Mouse (Mus musculus) heart, embryonic 11.5 days (tissue): ENCODE measurements around the gene Pdia3. TPM values are rescaled to one million over a fixed set of nuclear protein-coding genes. Genes with fewer than 3 reads are reported as not detected.

Experiments used
- ATAC-seq: fragments of 200-750 bp; cut with Nextera tagmentation; replicated peaks from 2 replicates; pipeline ENCODE4 v1.8.0; 2017; ENCODE audit warnings: moderate library complexity; ENCODE audit not compliant: insufficient number of reproducible peaks, low FRiP score, low TSS enrichment
- H3K27ac ChIP-seq: fragments of 300-500 bp; sonication (generic); 2 replicates; pipeline ENCODE4 v1.5.1; 2014; ENCODE audit warnings: mild to moderate bottlenecking, low read depth, low read length
- H3K27me3 ChIP-seq: fragments of 300-500 bp; sonication (generic); 2 replicates; pipeline ENCODE4 v1.6.1; 2014; ENCODE audit warnings: mild to moderate bottlenecking, low read length, mixed read lengths; ENCODE audit not compliant: control insufficient read depth, insufficient read depth
- H3K36me3 ChIP-seq: fragments of 300-500 bp; sonication (generic); 2 replicates; pipeline ENCODE4 v1.6.1; 2014; ENCODE audit warnings: mild to moderate bottlenecking, low read length, moderate library complexity, mixed read lengths; ENCODE audit not compliant: control insufficient read depth, insufficient read depth
- H3K4me1 ChIP-seq: fragments of 300-500 bp; sonication (generic); 2 replicates; pipeline ENCODE4 v1.6.1; 2014; ENCODE audit warnings: low read length; ENCODE audit not compliant: control insufficient read depth, insufficient read depth
- H3K4me2 ChIP-seq: fragments of 300-500 bp; sonication (generic); 2 replicates; pipeline ENCODE4 v1.6.1; 2014; ENCODE audit warnings: mild to moderate bottlenecking, moderate library complexity
- H3K4me3 ChIP-seq: fragments of 300-500 bp; sonication (generic); 2 replicates; pipeline ENCODE4 v1.5.1; 2014; ENCODE audit warnings: low read depth, low read length
- H3K9ac ChIP-seq: fragments of 300-500 bp; sonication (generic); 2 replicates; pipeline ENCODE4 v1.6.1; 2014; ENCODE audit warnings: mild to moderate bottlenecking, low read depth, low read length, moderate library complexity
- H3K9me3 ChIP-seq: fragments of 300-500 bp; sonication (generic); replicated peaks from 2 replicates; pipeline ENCODE4 v1.6.1; 2016; ENCODE audit warnings: low read length; ENCODE audit not compliant: control insufficient read depth
- whole genome bisulfite sequencing: fragments of 180-500 bp; shearing (Covaris S2); extraction: QIAGEN DNeasy Blood & Tissue Kit; methylation state at CpG from one replicate; pipeline ENCODE4 v1.1.7; 2014; ENCODE audit not compliant: insufficient replicate concordance; 5-methylcytosine and 5-hydroxymethylcytosine counted together
- polyA plus RNA-seq: library from polyadenylated mRNA; unstranded; fragments of >200 nt; fragmentation: Nextera tagmentation; extraction: Ambion mirVana; gene quantifications from 2 replicates; pipeline ENCODE4 v1.2.1, GENCODE M21; 2014

Gene Pdia3
- polyA plus RNA-seq, 1 experiment from 2014 or later: 489 TPM

DNA sequence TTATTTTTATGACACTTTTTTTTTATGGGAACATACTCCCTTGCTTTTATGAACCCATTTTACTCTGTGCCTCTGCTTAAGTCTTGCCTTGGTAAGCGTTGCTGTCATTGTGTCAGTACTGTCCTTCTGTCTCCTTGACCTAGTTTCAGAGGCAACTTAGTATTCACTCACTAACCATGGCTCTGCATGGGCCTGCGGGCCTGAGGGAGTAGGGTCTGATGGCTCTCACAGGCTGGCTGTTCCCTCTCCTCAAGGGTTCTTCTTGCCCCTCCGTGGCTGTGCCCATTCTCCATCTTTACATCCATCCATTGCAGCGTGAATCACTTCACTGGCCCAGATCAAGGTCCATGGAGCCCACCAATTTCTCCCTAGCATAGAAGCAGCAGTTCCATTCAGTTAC, 32.9 kb downstream of the Pdia3 start:
- H3K27me3 ChIP-seq: no peaks in the 10 kb centered on the region
- H3K4me2 ChIP-seq: no peak overlapping the region
- peaks cover 18% of the 10 kb centered on the region for H3K4me1 ChIP-seq
- 74% methylated on average over 4 of the region's 4 CpGs for WGBS
- H3K36me3 ChIP-seq: peaks cover 2% of the 10 kb centered on the region; the same call in 1 of the 2 replicates
- H3K9ac ChIP-seq: no peak overlapping the region
- H3K27ac ChIP-seq: no peak overlapping the region
- H3K4me3 ChIP-seq: no peak overlapping the region
- H3K9me3 ChIP-seq: no peaks in the 10 kb centered on the region
- no peak for ATAC-seq

DNA sequence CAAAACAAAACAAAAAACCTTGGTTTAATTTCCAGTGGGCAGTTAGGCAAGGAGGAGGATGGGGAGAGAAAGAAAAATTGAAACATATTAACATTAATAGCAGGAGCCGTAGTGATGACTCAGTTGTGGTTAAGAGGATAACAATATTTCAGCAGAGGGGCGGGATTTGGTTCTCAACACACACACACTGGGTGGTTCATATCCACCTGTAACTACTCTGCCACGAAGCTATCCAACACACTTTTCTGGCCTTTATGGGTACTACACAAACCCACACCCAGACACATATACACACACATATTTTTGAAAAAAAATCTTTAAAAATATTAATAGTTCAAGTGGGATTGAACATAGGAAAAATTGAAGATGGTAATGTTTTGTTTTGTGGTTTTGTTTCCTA, 33.4 kb downstream of the Pdia3 start:
- no peak overlapping the region for H3K4me2 ChIP-seq
- ATAC-seq: no peak
- peaks cover 3% of the 10 kb centered on the region; the same call in 1 of the 2 replicates for H3K36me3 ChIP-seq
- no peaks in the 10 kb centered on the region for H3K27me3 ChIP-seq
- WGBS: 86% methylated on average over 3 of the region's 3 CpGs
- no peak overlapping the region for H3K27ac ChIP-seq
- no peaks in the 10 kb centered on the region for H3K9me3 ChIP-seq
- no peak overlapping the region for H3K4me3 ChIP-seq
- H3K4me1 ChIP-seq: peaks cover 19% of the 10 kb centered on the region
- no peak overlapping the region for H3K9ac ChIP-seq

DNA sequence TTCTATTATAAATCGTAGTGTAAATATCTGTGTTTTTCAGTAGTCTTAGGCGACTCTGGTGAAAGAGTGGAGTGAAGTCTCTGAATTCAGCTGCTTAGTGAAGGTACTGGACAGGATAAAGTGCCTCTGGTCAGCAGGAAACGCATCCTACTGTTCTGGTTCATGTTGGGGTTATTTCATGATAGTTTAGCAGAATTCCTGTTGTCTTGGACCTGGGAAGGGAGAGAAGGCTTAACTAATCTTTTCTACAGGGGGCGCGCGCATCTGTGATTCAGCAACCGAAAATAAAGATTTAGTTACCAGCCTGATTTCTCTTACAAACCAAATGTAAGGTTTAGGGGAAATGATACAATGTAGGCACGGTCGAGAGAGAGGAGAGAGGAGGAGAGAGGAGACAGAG, 34.6 kb downstream of the Pdia3 start:
- Histone ChIP-seq H3K27ac (peak overlapping the region; percentile 91), H3K4me1 (peaks cover 20% of the 10 kb centered on the region), H3K9me3 (no peaks in the 10 kb centered on the region), H3K4me2 (peak overlapping the region; percentile 69), H3K36me3 (peaks cover 4% of the 10 kb centered on the region; the same call in 1 of the 2 replicates), H3K9ac (peak overlapping the region; percentile 64), H3K27me3 (no peaks in the 10 kb centered on the region), H3K4me3 (peak overlapping the region; percentile 100)
- WGBS: 14% methylated on average over 9 of the region's 9 CpGs
- ATAC-seq: no peak

DNA sequence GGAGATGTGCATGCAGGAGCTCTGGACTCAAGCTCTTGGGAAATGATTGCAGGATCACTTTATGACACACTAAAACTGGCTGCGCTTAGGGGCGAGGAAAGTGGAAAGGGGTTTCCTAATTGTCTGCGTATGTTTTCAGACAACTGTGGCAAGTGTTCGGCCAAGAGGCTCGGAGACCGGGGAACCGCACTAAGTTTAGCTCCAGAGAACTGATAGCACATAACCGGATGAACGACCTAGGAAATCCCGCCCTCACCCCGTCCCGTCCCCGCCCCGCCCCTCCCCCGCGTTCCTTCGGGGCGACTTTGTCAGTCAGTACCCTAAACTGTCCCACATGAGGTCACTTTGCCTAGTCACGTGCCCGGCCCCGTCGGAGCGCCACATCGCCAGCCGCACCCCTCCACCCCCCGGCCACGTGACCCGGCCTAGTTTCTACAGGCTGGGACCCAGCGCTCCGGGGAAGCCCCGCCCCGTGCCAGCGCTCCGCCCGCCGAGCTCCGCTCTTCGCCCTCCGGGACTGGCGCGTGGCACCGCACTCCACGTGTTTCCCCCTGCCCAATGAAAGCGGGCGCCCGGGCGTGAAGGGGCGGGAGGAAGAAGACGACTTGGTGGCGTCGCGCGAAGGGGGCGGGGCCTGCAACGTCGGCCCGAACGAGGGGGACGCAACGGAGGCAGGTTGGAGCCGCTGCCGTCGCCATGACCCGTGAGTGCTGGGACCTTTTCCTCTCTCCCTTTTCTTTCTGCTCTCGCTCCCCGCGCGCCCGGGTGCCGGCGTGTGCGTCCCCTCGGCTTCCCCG, 35.4 kb downstream of the Pdia3 start, which contains the start of gene Serf2:
Gene Serf2, plus strand, starts transcription at position 457 of the 797 bp plus-strand sequence.
- peak; percentile 98 for ATAC-seq
- no peaks in the 10 kb centered on the region for H3K27me3 ChIP-seq
- peaks cover 23% of the 10 kb centered on the region for H3K4me1 ChIP-seq
- peak within 1 kb of the TSS; percentile 100 for H3K4me3 ChIP-seq
- no peaks in the 10 kb centered on the region for H3K9me3 ChIP-seq
- WGBS: under 1% methylated on average over 70 of the region's 74 CpGs
- H3K9ac ChIP-seq: peak within 1 kb of the TSS; percentile 99
- peaks cover 9% of the 10 kb centered on the region; the same call in 1 of the 2 replicates for H3K36me3 ChIP-seq
- peak within 1 kb of the TSS; percentile 96 for H3K4me2 ChIP-seq
- peak within 1 kb of the TSS; percentile 91 for H3K27ac ChIP-seq

DNA sequence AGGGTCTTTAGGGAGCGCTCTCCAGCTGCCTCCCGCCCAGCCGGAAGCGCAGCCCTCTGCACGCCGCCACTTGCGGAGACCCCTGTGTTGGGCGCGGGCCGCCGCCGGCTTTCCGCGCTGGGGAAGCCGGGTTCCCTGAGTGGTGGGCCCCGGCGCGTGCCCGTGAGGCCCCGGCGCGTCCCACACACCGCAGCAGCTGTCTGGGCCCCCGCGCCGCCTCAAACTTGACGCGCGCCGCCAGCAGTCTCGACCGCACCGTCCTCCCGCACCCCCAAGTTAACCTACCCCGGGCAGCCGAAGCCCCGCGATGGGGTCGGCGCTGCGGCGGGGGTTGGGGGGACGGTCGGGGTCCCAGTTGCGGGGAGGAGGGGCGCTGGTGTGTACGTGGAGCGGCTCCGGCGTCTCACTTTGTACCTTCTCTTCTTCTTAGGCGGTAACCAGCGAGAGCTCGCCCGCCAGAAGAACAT, 36.0 kb downstream of the Pdia3 start:
- WGBS: under 1% methylated on average over 53 of the region's 54 CpGs
- H3K27ac ChIP-seq: peak overlapping the region; percentile 91
- peak overlapping the region; percentile 96 for H3K4me2 ChIP-seq
- H3K4me3 ChIP-seq: peak overlapping the region; percentile 100
- peak overlapping the region; percentile 99 for H3K9ac ChIP-seq
- peaks cover 23% of the 10 kb centered on the region for H3K4me1 ChIP-seq
- ATAC-seq: peak; percentile 23
- no peaks in the 10 kb centered on the region for H3K27me3 ChIP-seq
- H3K36me3 ChIP-seq: peaks cover 11% of the 10 kb centered on the region; the same call in 1 of the 2 replicates
- H3K9me3 ChIP-seq: no peaks in the 10 kb centered on the region

DNA sequence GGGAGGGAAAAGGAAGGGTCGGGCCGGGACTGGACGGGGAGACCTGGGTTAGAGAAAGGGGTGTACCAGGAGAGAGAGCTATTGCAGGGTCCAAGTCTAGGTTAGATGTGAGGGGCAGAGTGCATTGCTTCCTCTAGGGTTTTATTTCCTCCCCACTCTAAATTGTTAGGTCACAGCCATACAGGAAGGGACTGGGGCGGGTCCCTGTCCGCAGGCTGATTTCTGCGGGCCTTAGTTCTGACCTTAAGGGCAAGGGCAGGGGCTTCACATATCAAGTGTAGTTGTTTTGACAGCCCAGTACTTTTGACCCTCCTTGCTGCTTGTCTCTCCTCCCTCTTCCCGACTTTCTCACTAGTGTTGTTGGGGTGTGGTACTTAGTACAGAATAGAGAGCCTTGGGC, 36.5 kb downstream of the Pdia3 start:
- no peak for ATAC-seq
- Histone ChIP-seq H3K4me2 (peak overlapping the region; percentile 96), H3K9ac (peak overlapping the region; percentile 99), H3K36me3 (peaks cover 11% of the 10 kb centered on the region; the same call in 1 of the 2 replicates), H3K27ac (peak overlapping the region; percentile 91), H3K9me3 (no peaks in the 10 kb centered on the region), H3K4me3 (peak overlapping the region; percentile 100), H3K27me3 (no peaks in the 10 kb centered on the region), H3K4me1 (peaks cover 23% of the 10 kb centered on the region)
- 3% methylated on average over 7 of the region's 7 CpGs for WGBS

- Histone ChIP-seq H3K4me2 (no peak overlapping the region), H3K9ac (no peak overlapping the region), H3K4me3 (no peak overlapping the region), H3K4me1 (peaks cover 23% of the 10 kb centered on the region), H3K36me3 (peaks cover 11% of the 10 kb centered on the region; the same call in 1 of the 2 replicates), H3K27ac (peak overlapping the region; percentile 84; the same call in 1 of the 2 replicates), H3K9me3 (no peaks in the 10 kb centered on the region), H3K27me3 (no peaks in the 10 kb centered on the region)
- WGBS: 58% methylated on average over 4 of the region's 4 CpGs
- ATAC-seq: no peak
Observed at GRCm38 (mm10) chr2:121452361-121452760, 38.8 kb downstream of the Pdia3 start.

- Histone ChIP-seq H3K36me3 (peaks cover 11% of the 10 kb centered on the region; the same call in 1 of the 2 replicates), H3K4me2 (peak within 1 kb of the TSS; percentile 17; the same call in 1 of the 2 replicates), H3K9me3 (no peaks in the 10 kb centered on the region), H3K4me1 (peaks cover 23% of the 10 kb centered on the region), H3K27me3 (no peaks in the 10 kb centered on the region), H3K4me3 (no peak within 1 kb of the TSS), H3K27ac (peak within 1 kb of the TSS; percentile 84), H3K9ac (no peak within 1 kb of the TSS)
- no peak for ATAC-seq
- 63% methylated on average over 4 of the region's 4 CpGs for WGBS
Observed at GRCm38 (mm10) chr2:121452990-121453389, 39.4 kb downstream of the Pdia3 start, which contains the start of gene Hypk. TSS of gene Hypk (plus strand) at chr2:121453290.
